Mouse (Mus musculus) cerebellum, adult 2 months (tissue): Measurements from ENCODE around the gene Serpinb5.

Experiments used
- CTCF ChIP-seq: fragments of 200-500 bp; IDR thresholded peaks from 2 replicates; pipeline ENCODE4 v1.5.1; 2011; ENCODE audit warnings: low read depth, mild to moderate bottlenecking, control low read depth, low read length, moderate library complexity, borderline replicate concordance; ENCODE audit not compliant: insufficient read depth
- POLR2A ChIP-seq: fragments of 200-500 bp; IDR thresholded peaks from 2 replicates; pipeline ENCODE4 v1.6.1; 2011; ENCODE audit warnings: low read length, control low read depth, borderline replicate concordance; ENCODE audit not compliant: insufficient read depth

DNA sequence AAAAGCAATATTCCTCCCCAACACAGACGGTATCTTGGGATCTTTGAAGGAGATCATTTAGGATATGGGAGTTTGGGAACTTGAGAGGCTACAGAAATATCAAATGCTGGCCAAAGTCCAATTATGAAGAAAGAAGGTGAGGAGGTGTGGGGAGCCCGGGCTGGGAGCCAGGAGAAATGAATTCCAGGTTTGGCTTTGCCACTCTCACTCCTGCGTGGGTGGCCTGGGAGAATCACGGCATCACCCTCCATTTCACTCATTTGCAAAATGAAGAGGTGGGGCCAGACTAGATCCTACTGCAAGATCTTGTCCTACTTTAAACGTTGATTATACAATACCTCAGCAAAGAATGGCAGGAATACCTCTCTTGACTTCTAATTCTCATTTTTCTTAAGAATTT is 5.1 kb downstream of the Serpinb5 start:
- TF ChIP-seq CTCF (no peak), POLR2A (no peak)
